Mouse (Mus musculus) cerebellum, adult 9-11 months (tissue): Measurements from ENCODE around the gene Prr19.
"Not testable (repeated sequence)": the region's sequence is repeated elsewhere in the genome, so short reads cannot be mapped to it uniquely, and the experiment has no call there.

Experiments
- DNase-seq: peaks from one replicate; pipeline ENCODE4 v3.0.0; 2022

Prr19 gene

DNA sequence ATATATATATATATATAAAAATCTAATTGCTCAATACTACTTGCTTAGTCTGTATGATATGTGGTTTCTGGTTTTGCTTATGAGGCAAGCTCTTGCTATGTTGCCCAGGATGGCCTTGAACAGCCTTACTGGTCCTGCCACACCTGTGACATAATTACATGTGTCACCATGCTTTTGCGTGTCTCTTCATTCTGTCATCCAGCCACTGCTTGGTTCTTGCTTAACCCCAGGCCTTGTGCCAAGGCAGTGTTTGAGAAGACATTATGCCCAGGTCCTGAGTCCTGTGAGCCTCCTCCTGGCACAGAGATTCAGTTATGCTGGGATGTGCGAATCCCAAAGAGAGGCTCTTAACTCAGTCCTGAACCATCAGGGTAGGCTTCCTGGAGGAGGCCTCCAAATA, 22.0 kb downstream of the Prr19 start:
- DNase-seq: no peak

DNA sequence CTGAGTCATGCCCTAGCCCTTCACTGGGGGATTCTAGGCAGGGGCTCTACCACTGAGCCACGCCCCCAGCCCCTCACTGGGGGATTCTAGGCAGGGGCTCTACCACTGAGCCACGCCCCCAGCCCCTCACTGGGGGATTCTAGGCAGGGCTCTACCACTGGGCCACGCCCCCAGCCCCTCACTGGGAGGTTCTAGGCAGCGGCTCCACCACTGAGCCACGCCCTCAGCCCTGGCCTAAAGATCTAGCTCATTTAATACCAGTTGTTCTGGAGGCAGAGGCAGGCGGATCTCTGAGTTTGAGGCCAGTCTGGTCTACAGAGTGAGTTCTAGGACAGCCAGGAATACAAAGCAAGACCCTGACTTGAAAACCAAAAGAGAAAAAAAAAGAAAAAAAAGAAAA, 24.2 kb downstream of the Prr19 start:
- DNase-seq: not testable (repeated sequence)

- no peak for DNase-seq
Observed at GRCm38 (mm10) chr7:25326233-25326632, 25.0 kb downstream of the Prr19 start.

GRCm38 (mm10) chr7:25333596-25334307, 32.5 kb downstream of the Prr19 start:
- DNase-seq: peak; percentile 76

DNA sequence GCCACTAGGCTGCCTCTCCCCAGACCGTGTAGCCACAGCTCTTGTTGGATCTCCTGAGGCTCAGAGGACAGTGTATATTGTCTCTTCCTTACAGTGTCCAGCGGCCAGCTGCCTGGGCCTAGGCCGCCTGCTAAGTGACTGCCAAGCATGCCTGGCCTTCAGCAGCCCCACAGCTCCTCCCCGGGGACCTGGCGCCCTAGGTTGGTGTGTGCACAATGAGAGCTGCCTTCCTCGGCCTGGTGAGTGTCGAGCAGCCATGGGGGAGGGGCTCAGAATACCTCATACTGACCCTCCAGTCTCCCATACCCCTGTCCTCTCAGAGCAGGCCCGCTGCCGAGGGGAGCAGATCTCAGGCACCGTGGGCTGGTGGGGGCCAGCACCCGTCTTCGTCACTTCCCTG, 33.3 kb downstream of the Prr19 start:
- DNase-seq: no peak

DNA sequence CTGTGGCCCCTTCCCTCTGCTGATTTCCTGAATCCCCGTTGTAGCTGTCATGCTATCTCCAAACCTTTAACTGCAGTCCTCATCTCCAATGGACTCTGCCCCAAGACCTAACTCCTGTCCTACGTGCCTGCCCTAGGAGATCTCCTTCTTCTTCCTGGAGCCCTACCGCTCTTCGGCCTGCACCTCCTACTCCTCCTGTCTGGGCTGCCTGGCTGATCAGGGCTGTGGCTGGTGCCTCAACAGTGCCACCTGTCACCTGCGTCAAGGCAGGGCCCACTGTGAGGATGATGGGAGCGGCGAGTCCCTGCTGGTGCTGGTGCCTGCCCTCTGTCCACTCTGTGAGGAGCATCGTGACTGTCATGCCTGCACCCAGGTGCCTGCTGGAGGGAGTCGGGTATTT, 38.1 kb downstream of the Prr19 start:
- no peak for DNase-seq

GRCm38 (mm10) chr7:25341000-25341784, 40.0 kb downstream of the Prr19 start:
- no peak for DNase-seq

DNA sequence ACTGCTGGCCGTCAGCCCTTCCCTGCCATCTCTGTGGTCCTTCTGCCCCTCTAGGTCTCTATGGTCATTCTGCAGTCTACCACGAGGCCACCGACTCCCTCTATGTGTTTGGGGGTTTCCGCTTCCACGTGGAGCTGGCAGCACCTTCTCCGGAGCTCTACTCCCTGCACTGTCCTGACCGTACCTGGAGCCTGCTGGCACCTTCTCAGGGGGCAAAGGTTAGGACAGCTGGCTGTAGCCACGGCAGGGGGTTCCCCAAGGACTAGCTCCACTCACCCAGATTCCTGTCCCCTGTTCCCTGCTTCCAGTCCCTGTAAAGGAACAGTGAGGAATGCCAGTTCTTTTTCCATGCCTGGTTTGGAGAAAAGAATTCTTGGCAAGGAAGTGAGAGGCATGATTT, 47.6 kb downstream of the Prr19 start:
- DNase-seq: no peak
